Mouse (Mus musculus): Measurements from ENCODE around the gene Ksr2. TPM values are rescaled to one million over a fixed set of nuclear protein-coding genes. Genes with fewer than 3 reads are reported as not detected.

Ksr2 gene
- polyA plus RNA-seq, 1 experiment, result 9.1 TPM

DNA sequence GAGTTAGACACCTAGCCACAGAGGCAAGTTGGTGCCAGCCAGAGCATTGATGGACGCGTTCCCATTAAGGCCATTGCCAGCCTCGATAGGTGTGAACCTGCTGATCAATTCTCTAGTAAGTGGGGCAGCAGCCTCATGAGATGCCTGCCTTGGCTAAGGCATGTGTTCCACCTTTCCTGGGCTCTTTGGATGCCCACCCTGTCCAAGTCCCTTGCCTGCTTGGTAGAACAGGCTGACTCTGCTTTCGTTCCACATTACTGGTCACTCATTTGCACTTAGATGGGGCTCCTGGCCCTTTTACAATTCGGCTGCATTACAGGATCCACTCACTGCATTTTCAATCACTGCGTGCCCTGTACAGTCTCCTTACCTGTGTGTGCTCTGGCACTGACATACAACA lies 263.4 kb downstream of the Ksr2 start:
- Histone ChIP-seq H3K27ac (ENCODE audit: insufficient read depth, low read length) (no peak overlapping the region), H3K4me3 (ENCODE audit: insufficient read depth, low read length) (no peak overlapping the region), H3K4me1 (ENCODE audit: control insufficient read depth, insufficient read depth, low read length) (no peaks in the 10 kb centered on the region)
- no peak for TF ChIP-seq POLR2A (IDR thresholded peaks at IDR 0.05; ENCODE audit: extremely low read depth, insufficient read depth, low read length)
- TF ChIP-seq CTCF (IDR thresholded peaks at IDR 0.05; ENCODE audit: extremely low read depth, insufficient read depth, low read length), result no peak

DNA sequence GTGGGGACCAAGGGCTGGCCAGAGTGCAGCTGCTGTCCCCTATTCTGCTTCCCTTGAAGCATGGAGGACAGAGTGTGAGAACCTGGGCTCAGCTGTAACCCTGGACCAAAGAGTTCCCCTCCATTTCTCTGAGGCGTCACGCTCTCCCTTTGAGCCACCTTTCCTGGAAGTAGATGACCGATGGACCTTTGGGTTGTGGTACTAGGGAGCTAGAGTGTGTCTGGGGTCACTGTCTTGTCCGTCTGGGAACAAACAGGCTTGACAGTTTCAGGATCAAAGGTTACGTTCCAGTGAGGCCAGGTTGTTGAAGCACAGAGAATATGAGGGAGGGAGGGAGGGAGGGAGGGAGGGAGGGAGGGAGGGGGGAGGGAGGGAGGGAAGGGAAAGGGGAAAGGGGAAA lies 264.6 kb downstream of the Ksr2 start:
- no peaks in the 10 kb centered on the region for H3K4me1 ChIP-seq (ENCODE audit: control insufficient read depth, insufficient read depth, low read length)
- TF ChIP-seq CTCF (IDR thresholded peaks at IDR 0.05; ENCODE audit: extremely low read depth, insufficient read depth, low read length) (no peak), POLR2A (IDR thresholded peaks at IDR 0.05; ENCODE audit: extremely low read depth, insufficient read depth, low read length) (no peak)
- no peak overlapping the region for H3K4me3 ChIP-seq (ENCODE audit: insufficient read depth, low read length)
- no peak overlapping the region for H3K27ac ChIP-seq (ENCODE audit: insufficient read depth, low read length)

- no peak overlapping the region for H3K27ac ChIP-seq (ENCODE audit: insufficient read depth, low read length)
- peaks cover 2% of the 10 kb centered on the region for H3K4me1 ChIP-seq (ENCODE audit: control insufficient read depth, insufficient read depth, low read length)
- H3K4me3 ChIP-seq (ENCODE audit: insufficient read depth, low read length), result no peak overlapping the region
- TF ChIP-seq POLR2A (IDR thresholded peaks at IDR 0.05; ENCODE audit: extremely low read depth, insufficient read depth, low read length) (no peak), CTCF (IDR thresholded peaks at IDR 0.05; ENCODE audit: extremely low read depth, insufficient read depth, low read length) (no peak)
Observed at GRCm38 (mm10) chr5:117682226-117682625, 268.4 kb downstream of the Ksr2 start.

DNA sequence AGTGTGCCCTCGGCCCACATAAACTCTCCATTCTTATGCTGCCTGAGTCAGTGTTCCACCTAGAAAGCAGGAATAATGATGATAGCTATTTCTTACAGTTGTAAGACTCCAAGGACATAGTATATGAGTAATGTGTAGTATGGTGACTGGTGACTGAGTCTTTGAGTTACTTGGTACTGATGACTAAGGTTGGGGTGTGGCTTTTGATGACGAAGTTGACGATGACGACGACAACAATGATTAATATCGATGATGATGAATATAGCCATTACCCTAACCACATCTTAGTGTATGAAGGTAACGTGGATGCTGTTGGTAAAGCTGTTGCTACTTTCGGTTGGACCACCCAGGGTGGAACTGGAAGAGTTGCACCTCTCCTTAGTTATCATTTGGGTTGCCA lies 270.7 kb downstream of the Ksr2 start:
- Histone ChIP-seq H3K27ac (ENCODE audit: insufficient read depth, low read length) (no peak overlapping the region), H3K4me1 (ENCODE audit: control insufficient read depth, insufficient read depth, low read length) (peaks cover 3% of the 10 kb centered on the region), H3K4me3 (ENCODE audit: insufficient read depth, low read length) (no peak overlapping the region)
- no peak for TF ChIP-seq CTCF (IDR thresholded peaks at IDR 0.05; ENCODE audit: extremely low read depth, insufficient read depth, low read length)
- TF ChIP-seq POLR2A (IDR thresholded peaks at IDR 0.05; ENCODE audit: extremely low read depth, insufficient read depth, low read length), result no peak

- peaks cover 6% of the 10 kb centered on the region for H3K4me1 ChIP-seq (ENCODE audit: control insufficient read depth, insufficient read depth, low read length)
- no peak overlapping the region for H3K4me3 ChIP-seq (ENCODE audit: insufficient read depth, low read length)
- no peak overlapping the region for H3K27ac ChIP-seq (ENCODE audit: insufficient read depth, low read length)
- no peak for TF ChIP-seq CTCF (IDR thresholded peaks at IDR 0.05; ENCODE audit: extremely low read depth, insufficient read depth, low read length)
- no peak for TF ChIP-seq POLR2A (IDR thresholded peaks at IDR 0.05; ENCODE audit: extremely low read depth, insufficient read depth, low read length)
Observed at GRCm38 (mm10) chr5:117687770-117688352, 274.1 kb downstream of the Ksr2 start.

- Histone ChIP-seq H3K4me3 (ENCODE audit: insufficient read depth, low read length) (no peak overlapping the region), H3K4me1 (ENCODE audit: control insufficient read depth, insufficient read depth, low read length) (peaks cover 6% of the 10 kb centered on the region), H3K27ac (ENCODE audit: insufficient read depth, low read length) (no peak overlapping the region)
- no peak for TF ChIP-seq CTCF (IDR thresholded peaks at IDR 0.05; ENCODE audit: extremely low read depth, insufficient read depth, low read length)
- no peak for TF ChIP-seq POLR2A (IDR thresholded peaks at IDR 0.05; ENCODE audit: extremely low read depth, insufficient read depth, low read length)
Observed at GRCm38 (mm10) chr5:117688738-117689137, 274.9 kb downstream of the Ksr2 start.

GRCm38 (mm10) chr5:117689840-117690239 lies 276.0 kb downstream of the Ksr2 start:
- no peak overlapping the region for H3K27ac ChIP-seq (ENCODE audit: insufficient read depth, low read length)
- H3K4me1 ChIP-seq (ENCODE audit: control insufficient read depth, insufficient read depth, low read length), result peaks cover 8% of the 10 kb centered on the region
- TF ChIP-seq POLR2A (IDR thresholded peaks at IDR 0.05; ENCODE audit: extremely low read depth, insufficient read depth, low read length) (no peak), CTCF (IDR thresholded peaks at IDR 0.05; ENCODE audit: extremely low read depth, insufficient read depth, low read length) (no peak)
- no peak overlapping the region for H3K4me3 ChIP-seq (ENCODE audit: insufficient read depth, low read length)

DNA sequence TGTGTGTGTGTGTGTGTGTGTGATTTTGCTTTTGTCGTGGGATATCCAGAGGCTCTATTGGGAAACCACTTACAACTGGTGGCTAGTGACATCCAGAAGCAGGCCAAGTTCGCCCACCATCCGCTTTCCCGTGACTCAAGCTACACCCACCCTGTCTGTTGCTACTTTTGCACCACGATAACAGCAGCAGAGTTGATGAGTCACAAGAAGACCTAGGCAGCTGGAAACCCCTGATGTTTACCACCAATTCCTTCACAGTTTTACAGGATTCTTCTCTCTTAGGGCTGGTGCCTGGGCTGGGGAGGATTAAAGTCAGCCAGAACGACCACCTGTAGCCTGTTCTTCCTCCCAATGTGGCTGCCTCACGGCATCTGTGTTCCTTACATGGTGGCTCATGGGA lies 277.5 kb downstream of the Ksr2 start:
- no peak overlapping the region for H3K4me3 ChIP-seq (ENCODE audit: insufficient read depth, low read length)
- no peak for TF ChIP-seq POLR2A (IDR thresholded peaks at IDR 0.05; ENCODE audit: extremely low read depth, insufficient read depth, low read length)
- no peak for TF ChIP-seq CTCF (IDR thresholded peaks at IDR 0.05; ENCODE audit: extremely low read depth, insufficient read depth, low read length)
- H3K4me1 ChIP-seq (ENCODE audit: control insufficient read depth, insufficient read depth, low read length), result peaks cover 8% of the 10 kb centered on the region
- H3K27ac ChIP-seq (ENCODE audit: insufficient read depth, low read length), result no peak overlapping the region

GRCm38 (mm10) chr5:117693557-117693956 lies 279.8 kb downstream of the Ksr2 start:
- no peak overlapping the region for H3K4me3 ChIP-seq (ENCODE audit: insufficient read depth, low read length)
- peaks cover 4% of the 10 kb centered on the region for H3K4me1 ChIP-seq (ENCODE audit: control insufficient read depth, insufficient read depth, low read length)
- TF ChIP-seq POLR2A (IDR thresholded peaks at IDR 0.05; ENCODE audit: extremely low read depth, insufficient read depth, low read length) (no peak), CTCF (IDR thresholded peaks at IDR 0.05; ENCODE audit: extremely low read depth, insufficient read depth, low read length) (0 out of 2 replicates have a peak, but pooled peaks have one; percentile 19)
- H3K27ac ChIP-seq (ENCODE audit: insufficient read depth, low read length), result no peak overlapping the region

DNA sequence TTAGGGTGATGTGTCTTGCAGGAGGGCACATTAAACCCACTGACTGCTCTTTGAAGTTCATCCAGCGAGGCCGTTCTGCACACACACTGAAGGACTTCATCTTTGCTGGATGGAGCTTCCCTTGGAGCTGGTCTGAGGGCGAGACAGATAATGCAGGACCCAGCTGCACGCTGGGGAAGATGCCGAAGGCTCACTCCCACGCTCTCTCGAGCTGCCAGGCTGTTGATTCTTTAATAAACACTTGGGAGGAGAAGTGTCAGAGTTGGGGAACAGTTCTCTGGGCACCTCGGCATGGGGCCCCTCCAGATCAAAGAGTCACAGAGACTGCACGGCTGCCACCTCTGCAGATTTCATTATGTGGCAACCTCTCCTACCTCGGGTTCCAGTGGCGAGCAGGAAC lies 280.8 kb downstream of the Ksr2 start:
- TF ChIP-seq CTCF (IDR thresholded peaks at IDR 0.05; ENCODE audit: extremely low read depth, insufficient read depth, low read length) (no peak), POLR2A (IDR thresholded peaks at IDR 0.05; ENCODE audit: extremely low read depth, insufficient read depth, low read length) (no peak)
- Histone ChIP-seq H3K4me3 (ENCODE audit: insufficient read depth, low read length) (no peak overlapping the region), H3K27ac (ENCODE audit: insufficient read depth, low read length) (no peak overlapping the region), H3K4me1 (ENCODE audit: control insufficient read depth, insufficient read depth, low read length) (peaks cover 4% of the 10 kb centered on the region)
